Mouse (Mus musculus): Measurements from ENCODE around the gene Rybp. TPM values are rescaled to one million over a fixed set of nuclear protein-coding genes. Genes with fewer than 3 reads are reported as not detected.

Rybp gene
- polyA plus RNA-seq, 1 experiment from 2014 or later = 12.7 TPM

DNA sequence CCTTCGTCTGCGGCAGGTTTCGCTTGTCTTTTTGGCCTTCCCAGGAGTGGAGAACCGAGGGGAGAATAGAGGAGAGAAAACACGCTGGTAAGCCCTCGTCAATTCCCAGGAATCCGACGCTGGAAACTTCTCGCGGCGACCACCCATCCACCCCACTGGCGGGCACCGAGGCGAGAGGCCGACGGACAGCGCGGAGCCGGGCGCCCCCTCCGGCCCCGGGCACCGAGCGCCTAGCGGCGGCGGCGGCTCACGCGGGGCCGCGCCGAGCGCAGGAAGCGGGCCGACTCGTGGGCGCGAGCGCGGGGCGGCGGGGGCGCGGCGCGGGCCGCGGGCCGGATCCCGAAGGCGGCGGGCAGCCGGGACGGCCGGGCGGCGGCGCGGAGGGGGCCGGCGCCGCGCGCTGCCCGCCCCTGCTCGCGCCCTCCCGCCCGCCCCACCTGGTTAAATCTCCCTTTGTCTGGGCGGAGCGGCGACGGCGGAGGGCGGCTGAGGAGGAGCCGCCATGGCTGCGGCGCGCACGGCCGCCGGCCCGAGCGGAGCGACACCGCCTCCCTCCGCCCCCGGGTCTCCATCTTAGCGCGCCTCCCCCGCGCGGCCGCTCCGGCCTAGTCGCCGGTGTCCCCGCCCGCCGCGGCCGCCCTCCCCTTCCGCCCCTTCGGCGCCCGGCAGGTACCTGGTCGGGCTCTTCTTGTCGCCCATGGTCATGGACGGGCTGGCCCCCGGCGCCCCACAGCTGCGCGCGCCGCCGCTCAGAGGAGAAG is 532 bp downstream of the Rybp start:
- peaks cover 6% of the 10 kb centered on the region for H3K4me1 ChIP-seq (replicated peaks; ENCODE audit: control insufficient read depth, insufficient read depth)
- peak overlapping the region; percentile 51 for H3K4me2 ChIP-seq (replicated peaks; ENCODE audit: low read depth)
- H3K9me3 ChIP-seq (ENCODE audit: control insufficient read depth, low read length) = no peaks in the 10 kb centered on the region
- H3K27ac ChIP-seq (replicated peaks) = peak overlapping the region; percentile 98
- peak; percentile 81 for ATAC-seq (ENCODE audit: low FRiP score, low TSS enrichment)
- WGBS = 1% methylated on average over 33 of the region's 117 CpGs
- DNase-seq (ENCODE audit: low spot score) = peak; percentile 77
- H3K9ac ChIP-seq (ENCODE audit: low read length) = peak overlapping the region; percentile 89
- no peaks in the 10 kb centered on the region for H3K27me3 ChIP-seq (ENCODE audit: control insufficient read depth, insufficient read depth, low read length)
- H3K36me3 ChIP-seq (ENCODE audit: control insufficient read depth, insufficient read depth, low read length) = no peaks in the 10 kb centered on the region
- H3K4me3 ChIP-seq (ENCODE audit: low read depth, low read length) = peak overlapping the region; percentile 67
- no peak for TF ChIP-seq EP300 (optimal IDR thresholded peaks at IDR 0.05)
- peak; percentile 24; the same call in 1 of the 2 replicates for TF ChIP-seq CTCF (IDR thresholded peaks at IDR 0.05; ENCODE audit: low read depth)

DNA sequence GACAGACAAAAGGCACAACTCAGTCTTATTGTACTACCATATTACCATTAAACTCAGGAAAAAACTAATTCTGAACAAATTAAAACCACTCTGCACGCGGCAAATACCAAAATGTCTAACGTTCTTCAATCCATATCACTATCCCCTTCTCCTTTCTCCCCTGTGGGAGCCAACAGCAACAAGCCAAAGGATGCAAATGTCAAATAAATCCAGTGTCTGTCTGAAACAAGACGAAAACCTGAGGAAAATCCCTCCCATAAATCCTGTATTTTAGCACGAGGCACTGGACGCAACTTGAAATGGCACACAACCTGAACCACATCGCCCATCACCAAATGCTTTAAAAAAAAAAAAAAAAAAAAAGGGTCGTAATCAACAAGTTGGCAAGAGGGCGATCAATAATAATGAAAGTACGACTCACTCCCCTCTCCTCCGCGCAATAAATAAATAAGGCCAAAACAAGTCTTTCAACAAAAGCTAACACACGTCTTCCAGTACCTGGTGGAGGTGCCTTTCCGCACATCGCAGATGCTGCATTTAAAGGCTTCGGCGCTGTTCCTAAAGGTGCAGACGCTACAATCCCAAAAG is 1.2 kb downstream of the Rybp start:
- no peaks in the 10 kb centered on the region for H3K27me3 ChIP-seq (ENCODE audit: control insufficient read depth, insufficient read depth, low read length)
- peak overlapping the region; percentile 98 for H3K27ac ChIP-seq (replicated peaks)
- peak overlapping the region; percentile 89 for H3K9ac ChIP-seq (ENCODE audit: low read length)
- no peak for ATAC-seq (ENCODE audit: low FRiP score, low TSS enrichment)
- DNase-seq (ENCODE audit: low spot score) = no peak
- H3K4me2 ChIP-seq (replicated peaks; ENCODE audit: low read depth) = peak overlapping the region; percentile 51
- H3K4me1 ChIP-seq (replicated peaks; ENCODE audit: control insufficient read depth, insufficient read depth) = peaks cover 6% of the 10 kb centered on the region
- 5% methylated on average over 18 of the region's 18 CpGs for WGBS
- no peak for TF ChIP-seq CTCF (IDR thresholded peaks at IDR 0.05; ENCODE audit: low read depth)
- no peak for TF ChIP-seq EP300 (optimal IDR thresholded peaks at IDR 0.05)
- H3K36me3 ChIP-seq (ENCODE audit: control insufficient read depth, insufficient read depth, low read length) = no peaks in the 10 kb centered on the region
- peak overlapping the region; percentile 67 for H3K4me3 ChIP-seq (ENCODE audit: low read depth, low read length)
- no peaks in the 10 kb centered on the region for H3K9me3 ChIP-seq (ENCODE audit: control insufficient read depth, low read length)

DNA sequence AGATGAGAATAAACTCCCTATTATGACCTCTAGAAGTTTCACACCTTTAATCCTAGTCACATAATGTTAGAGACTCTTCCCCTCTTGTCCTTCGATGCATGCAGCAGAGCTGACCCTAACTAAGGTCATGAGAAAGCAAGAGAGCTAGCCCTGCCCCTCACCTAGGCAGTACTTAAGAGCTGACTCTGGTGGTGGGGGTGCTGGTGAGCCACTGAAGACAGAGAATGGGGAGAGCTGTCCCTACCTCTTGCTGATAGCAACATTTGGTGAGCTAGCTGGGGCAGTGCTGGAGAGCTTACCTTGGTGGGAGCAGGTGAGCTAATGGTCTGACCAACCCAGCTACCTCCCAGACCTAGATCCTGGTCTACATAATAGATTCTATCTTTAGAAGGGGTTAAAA is 8.4 kb downstream of the Rybp start:
- Histone ChIP-seq H3K9me3 (ENCODE audit: control insufficient read depth, low read length) (no peaks in the 10 kb centered on the region), H3K27me3 (ENCODE audit: control insufficient read depth, insufficient read depth, low read length) (no peaks in the 10 kb centered on the region), H3K27ac (replicated peaks) (no peak overlapping the region), H3K9ac (ENCODE audit: low read length) (no peak overlapping the region), H3K36me3 (ENCODE audit: control insufficient read depth, insufficient read depth, low read length) (no peaks in the 10 kb centered on the region), H3K4me2 (replicated peaks; ENCODE audit: low read depth) (no peak overlapping the region), H3K4me1 (replicated peaks; ENCODE audit: control insufficient read depth, insufficient read depth) (no peaks in the 10 kb centered on the region), H3K4me3 (ENCODE audit: low read depth, low read length) (no peak overlapping the region)
- ATAC-seq (ENCODE audit: low FRiP score, low TSS enrichment) (no peak), DNase-seq (ENCODE audit: low spot score) (no peak)
- TF ChIP-seq CTCF (IDR thresholded peaks at IDR 0.05; ENCODE audit: low read depth) = no peak
- TF ChIP-seq EP300 (optimal IDR thresholded peaks at IDR 0.05) = no peak
- WGBS = 86% methylated on average over 1 of the region's 1 CpGs

DNA sequence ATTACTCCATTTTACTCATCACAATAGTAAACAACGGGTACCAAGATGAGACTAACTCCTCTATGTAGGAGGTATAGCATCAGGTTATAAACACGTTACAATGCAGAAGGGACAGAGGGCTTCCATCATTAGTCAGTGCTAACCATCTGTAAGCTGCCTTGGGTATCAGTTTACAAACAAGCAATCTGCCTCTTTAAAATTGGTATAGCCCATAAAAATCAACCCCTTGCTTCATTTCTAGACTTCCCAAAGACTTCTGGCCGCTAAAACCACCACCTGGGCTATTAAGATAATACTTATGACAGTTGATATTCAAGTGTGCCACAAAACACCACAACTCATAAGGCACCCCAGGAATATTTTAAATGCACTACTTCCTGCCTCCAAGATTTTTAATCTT is 10.9 kb downstream of the Rybp start:
- DNase-seq (ENCODE audit: low spot score) = no peak

DNA sequence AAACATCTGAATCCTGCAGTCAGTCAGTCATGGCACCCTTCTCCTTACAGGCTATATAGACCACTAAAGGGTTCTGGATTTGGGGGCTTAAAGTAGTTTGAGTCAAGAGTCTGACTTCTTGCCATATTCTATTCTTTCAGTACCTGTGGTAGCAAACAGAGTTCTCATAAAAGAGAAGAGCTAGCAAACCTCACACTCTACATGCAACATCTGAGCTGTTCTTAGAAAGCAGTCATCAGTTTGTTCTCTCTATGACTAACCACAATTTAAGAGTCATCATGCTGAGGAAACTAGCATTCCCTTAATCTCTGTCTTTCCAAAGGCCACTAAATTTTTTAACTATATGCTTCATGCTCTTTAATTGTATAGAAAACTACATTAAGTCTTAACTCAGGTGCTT is 11.6 kb downstream of the Rybp start:
- Histone ChIP-seq H3K27ac (replicated peaks) (no peak overlapping the region), H3K4me2 (replicated peaks; ENCODE audit: low read depth) (no peak overlapping the region), H3K36me3 (ENCODE audit: control insufficient read depth, insufficient read depth, low read length) (no peaks in the 10 kb centered on the region), H3K9ac (ENCODE audit: low read length) (no peak overlapping the region), H3K4me1 (replicated peaks; ENCODE audit: control insufficient read depth, insufficient read depth) (no peaks in the 10 kb centered on the region), H3K9me3 (ENCODE audit: control insufficient read depth, low read length) (no peaks in the 10 kb centered on the region), H3K27me3 (ENCODE audit: control insufficient read depth, insufficient read depth, low read length) (no peaks in the 10 kb centered on the region), H3K4me3 (ENCODE audit: low read depth, low read length) (no peak overlapping the region)
- TF ChIP-seq EP300 (optimal IDR thresholded peaks at IDR 0.05) = no peak
- TF ChIP-seq CTCF (IDR thresholded peaks at IDR 0.05; ENCODE audit: low read depth) = no peak
- ATAC-seq (ENCODE audit: low FRiP score, low TSS enrichment) (no peak), DNase-seq (ENCODE audit: low spot score) (no peak)

More for the DNA sequence above, 10.9 kb downstream of the Rybp start:
- Histone ChIP-seq H3K4me1 (replicated peaks; ENCODE audit: control insufficient read depth, insufficient read depth) (no peaks in the 10 kb centered on the region), H3K36me3 (ENCODE audit: control insufficient read depth, insufficient read depth, low read length) (no peaks in the 10 kb centered on the region), H3K4me3 (ENCODE audit: low read depth, low read length) (no peak overlapping the region), H3K9me3 (ENCODE audit: control insufficient read depth, low read length) (no peaks in the 10 kb centered on the region), H3K9ac (ENCODE audit: low read length) (no peak overlapping the region), H3K4me2 (replicated peaks; ENCODE audit: low read depth) (no peak overlapping the region), H3K27ac (replicated peaks) (no peak overlapping the region), H3K27me3 (ENCODE audit: control insufficient read depth, insufficient read depth, low read length) (no peaks in the 10 kb centered on the region)
- 81% methylated on average over 3 of the region's 3 CpGs for WGBS
- ATAC-seq (ENCODE audit: low FRiP score, low TSS enrichment) = no peak
- TF ChIP-seq CTCF (IDR thresholded peaks at IDR 0.05; ENCODE audit: low read depth) (no peak), EP300 (optimal IDR thresholded peaks at IDR 0.05) (no peak)

DNA sequence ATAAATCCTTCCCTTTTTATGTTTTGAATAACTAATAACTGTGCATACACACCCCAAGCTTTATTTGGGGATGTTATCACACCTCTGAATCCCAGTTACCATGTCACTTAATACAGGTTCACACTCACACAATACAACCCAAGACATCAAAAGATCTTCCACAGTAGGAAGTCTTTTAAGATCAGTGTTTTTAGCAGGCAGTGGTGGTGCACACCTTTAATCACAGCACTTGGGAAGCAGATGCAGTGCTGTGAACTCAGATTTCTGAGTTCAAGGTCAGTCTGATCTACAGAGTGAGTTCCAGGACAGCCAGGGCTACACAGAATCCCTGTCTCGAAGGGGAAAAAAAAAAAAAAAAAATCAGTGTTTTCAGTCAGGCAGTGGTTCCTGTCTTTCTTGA is 13.7 kb downstream of the Rybp start:
- WGBS = 31% methylated on average over 1 of the region's 1 CpGs
- Histone ChIP-seq H3K4me1 (replicated peaks; ENCODE audit: control insufficient read depth, insufficient read depth) (no peaks in the 10 kb centered on the region), H3K9ac (ENCODE audit: low read length) (no peak overlapping the region), H3K4me3 (ENCODE audit: low read depth, low read length) (no peak overlapping the region), H3K27me3 (ENCODE audit: control insufficient read depth, insufficient read depth, low read length) (no peaks in the 10 kb centered on the region), H3K9me3 (ENCODE audit: control insufficient read depth, low read length) (no peaks in the 10 kb centered on the region), H3K36me3 (ENCODE audit: control insufficient read depth, insufficient read depth, low read length) (no peaks in the 10 kb centered on the region), H3K4me2 (replicated peaks; ENCODE audit: low read depth) (no peak overlapping the region), H3K27ac (replicated peaks) (no peak overlapping the region)
- no peak for ATAC-seq (ENCODE audit: low FRiP score, low TSS enrichment)
- TF ChIP-seq CTCF (IDR thresholded peaks at IDR 0.05; ENCODE audit: low read depth) (no peak), EP300 (optimal IDR thresholded peaks at IDR 0.05) (no peak)
- no peak for DNase-seq (ENCODE audit: low spot score)
